Mouse (Mus musculus): ENCODE data around the gene Prok1.

DNA sequence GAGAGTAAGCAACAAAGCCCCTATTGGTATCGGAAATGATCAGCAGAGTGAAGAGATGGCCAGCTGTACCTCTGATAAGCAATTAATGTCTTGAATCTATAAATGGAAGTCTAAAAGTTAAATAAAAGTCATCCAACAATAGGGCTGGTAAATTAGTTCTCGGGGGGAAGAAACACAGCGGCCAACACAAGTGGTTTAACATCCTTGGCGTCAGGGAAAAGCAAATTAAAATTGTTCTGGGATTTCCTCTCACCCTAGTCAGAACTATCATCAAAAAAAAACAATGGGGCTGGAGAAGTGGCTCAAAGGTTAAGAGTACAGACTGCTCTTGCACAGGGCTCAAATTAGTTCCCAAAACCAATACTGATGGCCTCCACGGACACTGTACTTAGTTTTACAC, 13.7 kb downstream of the Prok1 start:
- no peak for TF ChIP-seq CTCF (conservative IDR thresholded peaks at IDR 0.05 in 1 of 2, IDR thresholded peaks at IDR 0.05 in 1 of 2; ENCODE audit: low read depth in 2 of 2, low read length in 2 of 2)
- TF ChIP-seq CHD1 (IDR thresholded peaks at IDR 0.05; ENCODE audit: low read depth, low read length): no peak
- TF ChIP-seq ZKSCAN1 (IDR thresholded peaks at IDR 0.05; ENCODE audit: borderline replicate concordance, low read depth, low read length): no peak

Measured in CH12.LX (cell line).